Mouse (Mus musculus) liver, postnatal 0 days (tissue): ENCODE data around the gene Rnf43. TPM values are rescaled to one million over a fixed set of nuclear protein-coding genes. Genes with fewer than 3 reads are reported as not detected.

Experiments used
- ATAC-seq: fragments of 200-750 bp; cut with Nextera tagmentation; 2 replicates; pipeline ENCODE4 v1.8.0; 2017; ENCODE audit warnings: mild to moderate bottlenecking, moderate library complexity
- DNase-seq: peaks from one replicate; pipeline ENCODE4 v3.0.0-alpha.2; 2016
- H3K27ac ChIP-seq: fragments of 300-500 bp; sonication (generic); 2 replicates; pipeline ENCODE4 v1.5.1; 2014; ENCODE audit warnings: antibody characterized with exemption, moderate library complexity, mild to moderate bottlenecking, low read depth
- H3K27me3 ChIP-seq: fragments of 300-500 bp; sonication (generic); 2 replicates; pipeline ENCODE4 v1.6.1; 2014; ENCODE audit warnings: low read length, control low read depth, mixed read lengths; ENCODE audit not compliant: insufficient read depth
- H3K36me3 ChIP-seq: fragments of 300-500 bp; sonication (generic); replicated peaks from 2 replicates; pipeline ENCODE4 v1.6.1; 2014; ENCODE audit warnings: mild to moderate bottlenecking, control low read depth, low read length, moderate library complexity, mixed read lengths; ENCODE audit not compliant: insufficient read depth
- H3K4me1 ChIP-seq: fragments of 300-500 bp; sonication (generic); 2 replicates; pipeline ENCODE4 v1.6.1; 2014; ENCODE audit warnings: antibody characterized with exemption, mild to moderate bottlenecking, control low read depth; ENCODE audit not compliant: insufficient read depth
- H3K4me2 ChIP-seq: fragments of 300-500 bp; sonication (generic); 2 replicates; pipeline ENCODE4 v1.6.1; 2014; ENCODE audit warnings: low read depth, mild to moderate bottlenecking, low read length, moderate library complexity, mixed read lengths
- H3K4me3 ChIP-seq: fragments of 300-500 bp; sonication (generic); 2 replicates; pipeline ENCODE4 v1.5.1; 2014; ENCODE audit warnings: low read depth, low read length
- H3K9ac ChIP-seq: fragments of 300-500 bp; sonication (generic); replicated peaks from 2 replicates; pipeline ENCODE4 v1.6.1; 2014; ENCODE audit warnings: mild to moderate bottlenecking, moderate library complexity
- H3K9me3 ChIP-seq: fragments of 300-500 bp; sonication (generic); 2 replicates; pipeline ENCODE4 v1.6.1; 2016; ENCODE audit warnings: mild to moderate bottlenecking, control low read depth, low read length, mixed read lengths
- CTCF ChIP-seq: sonication (generic); IDR thresholded peaks from 2 replicates; pipeline ENCODE4 v1.5.1; 2016; ENCODE audit warnings: antibody characterized with exemption, low read depth
- EP300 ChIP-seq: IDR thresholded peaks from 2 replicates; pipeline ENCODE4 v1.6.1; 2016; ENCODE audit warnings: antibody characterized with exemption, low read depth, mild to moderate bottlenecking
- WGBS: fragments of 180-500 bp; shearing (Covaris S2); extraction: QIAGEN DNeasy Blood & Tissue Kit; methylation state at CpG from one replicate; pipeline ENCODE4 v1.1.7; 2014; ENCODE audit not compliant: insufficient replicate concordance; 5-methylcytosine and 5-hydroxymethylcytosine counted together
- microRNA counts: library from miRNA; unstranded; fragments of <30 nt; microRNA quantifications from one replicate; lab custom pipeline; 2015
- microRNA-seq: library from miRNA; unstranded; fragments of <30 nt; microRNA quantifications from one replicate; pipeline ENCODE4, GENCODE M21; 2016
- polyA plus RNA-seq: library from polyadenylated mRNA; unstranded; fragments of >200 nt; fragmentation: Nextera tagmentation; extraction: Ambion mirVana; gene quantifications from 2 replicates; pipeline ENCODE4 v1.2.1, GENCODE M21; 2015

Rnf43 gene
- polyA plus RNA-seq, 1 experiment from 2014 or later, result 4.2 TPM

DNA sequence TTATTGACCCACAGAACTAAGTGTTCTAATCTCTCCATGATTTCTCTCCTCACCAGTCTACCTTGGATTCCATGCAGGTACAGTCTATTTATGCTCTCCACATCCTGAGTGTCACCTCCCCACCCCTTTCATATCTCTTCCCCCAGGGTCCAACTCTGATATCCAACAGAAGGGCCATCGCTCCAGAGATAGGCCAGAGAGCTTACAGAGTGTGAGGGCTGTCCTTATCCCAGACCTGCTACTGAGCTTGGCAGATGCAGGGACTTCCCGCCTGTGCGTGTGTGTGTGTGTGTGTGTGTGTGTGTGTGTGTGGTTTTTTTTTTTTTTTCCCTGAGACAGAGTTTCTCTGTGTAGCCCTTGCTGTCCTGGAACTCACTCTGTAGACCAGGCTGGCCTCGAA lies 106.2 kb downstream of the Rnf43 start:
- no peak overlapping the region for H3K27ac ChIP-seq
- H3K9ac ChIP-seq, result no peak overlapping the region
- H3K4me1 ChIP-seq, result peaks cover 7% of the 10 kb centered on the region; the same call in 1 of the 2 replicates
- no peak for ATAC-seq
- no peak for TF ChIP-seq CTCF
- TF ChIP-seq EP300, result no peak
- H3K27me3 ChIP-seq, result peaks cover 25% of the 10 kb centered on the region
- WGBS, result 77% methylated on average over 4 of the region's 4 CpGs
- H3K36me3 ChIP-seq, result no peaks in the 10 kb centered on the region
- DNase-seq, result no peak
- H3K4me3 ChIP-seq, result no peak overlapping the region
- no peak overlapping the region for H3K4me2 ChIP-seq
- no peaks in the 10 kb centered on the region for H3K9me3 ChIP-seq

DNA sequence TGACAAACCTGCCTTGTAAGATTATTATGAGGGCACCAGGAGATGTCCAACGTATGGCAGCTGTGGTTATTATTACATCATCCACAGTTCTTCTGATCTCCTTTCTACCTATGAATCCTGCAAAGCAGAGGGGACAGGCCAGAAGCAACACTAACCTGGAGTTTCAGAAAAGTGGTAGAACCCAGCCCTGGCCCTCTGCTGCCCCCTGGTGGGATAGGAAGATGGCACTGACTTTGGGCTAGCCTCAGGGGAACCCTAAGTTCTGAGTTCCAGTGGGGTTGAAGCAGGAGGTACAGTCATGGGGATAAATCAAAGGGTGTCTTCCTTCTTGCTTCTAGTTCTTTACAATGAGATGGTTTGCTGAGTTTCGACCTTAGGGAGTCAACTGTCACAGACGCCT lies 108.5 kb downstream of the Rnf43 start:
- ATAC-seq, result peak; percentile 65; the same call in 1 of the 2 replicates
- Histone ChIP-seq H3K27ac (no peak overlapping the region), H3K4me2 (no peak overlapping the region), H3K9me3 (no peaks in the 10 kb centered on the region), H3K4me1 (no peaks in the 10 kb centered on the region), H3K27me3 (peaks cover 3% of the 10 kb centered on the region; the same call in 1 of the 2 replicates), H3K4me3 (no peak overlapping the region), H3K9ac (no peak overlapping the region), H3K36me3 (no peaks in the 10 kb centered on the region)
- TF ChIP-seq EP300 (no peak), CTCF (peak; percentile 99)
- peak; percentile 88 for DNase-seq
- 40% methylated on average over 3 of the region's 3 CpGs for WGBS

DNA sequence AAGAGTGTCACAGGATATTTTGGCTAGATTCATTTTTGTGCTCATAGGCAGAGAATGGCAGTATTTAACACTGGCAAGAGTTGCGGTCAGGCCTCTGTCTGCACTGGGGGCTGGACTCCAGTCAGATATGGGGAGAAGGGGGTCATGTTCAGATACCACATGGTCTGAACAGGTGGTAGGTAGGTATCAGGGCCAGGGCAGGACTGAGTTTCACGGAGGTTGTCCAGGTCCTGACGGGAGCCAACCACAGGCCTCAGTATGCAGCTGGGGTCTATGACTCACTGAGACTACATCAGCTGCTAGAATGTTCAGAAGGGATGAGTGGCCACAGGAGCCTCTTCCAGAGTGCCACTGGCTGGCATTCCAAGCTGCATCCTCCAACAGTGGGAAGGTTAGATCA lies 109.8 kb downstream of the Rnf43 start:
- Histone ChIP-seq H3K36me3 (no peaks in the 10 kb centered on the region), H3K9me3 (no peaks in the 10 kb centered on the region), H3K9ac (no peak overlapping the region), H3K27ac (no peak overlapping the region), H3K4me3 (no peak overlapping the region), H3K27me3 (no peaks in the 10 kb centered on the region), H3K4me1 (no peaks in the 10 kb centered on the region), H3K4me2 (no peak overlapping the region)
- ATAC-seq, result no peak
- 80% methylated on average over 3 of the region's 3 CpGs for WGBS
- DNase-seq, result no peak
- TF ChIP-seq EP300, result no peak
- no peak for TF ChIP-seq CTCF

DNA sequence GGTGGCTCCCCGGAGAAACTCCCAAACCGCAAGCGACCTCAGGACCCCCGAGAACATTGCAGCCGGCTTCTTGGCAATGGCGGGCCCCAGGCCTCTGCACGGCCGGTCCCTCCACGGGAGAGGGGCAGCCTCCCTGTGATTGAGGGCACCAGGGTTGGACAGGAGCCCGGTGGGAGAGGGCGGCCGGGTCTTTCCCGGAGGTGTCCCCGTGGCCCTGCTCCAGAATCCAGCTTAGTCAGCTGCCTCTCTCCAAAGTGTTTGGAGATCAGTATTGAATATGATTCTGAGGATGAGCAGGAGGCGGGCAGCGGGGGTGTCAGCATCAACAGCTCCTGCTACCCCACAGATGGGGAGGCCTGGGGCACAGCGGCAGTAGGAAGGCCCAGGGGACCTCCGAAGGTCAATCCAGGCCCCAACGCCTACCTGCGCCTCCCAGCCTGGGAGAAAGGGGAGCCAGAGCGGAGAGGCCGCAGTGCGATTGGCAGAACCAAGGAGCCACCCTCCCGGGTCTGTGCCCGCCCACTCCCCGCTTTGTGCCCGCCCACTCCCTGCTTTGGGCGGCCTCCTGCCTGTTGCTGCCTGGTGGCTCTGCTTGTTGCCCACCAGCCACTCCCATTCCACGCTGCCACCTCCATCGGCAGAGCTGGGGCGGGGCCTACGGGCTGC lies 115.7 kb downstream of the Rnf43 start:
- peak; percentile 76 for DNase-seq
- 35% methylated on average over 29 of the region's 32 CpGs for WGBS
- Histone ChIP-seq H3K27me3 (peaks cover 3% of the 10 kb centered on the region; the same call in 1 of the 2 replicates), H3K9ac (no peak overlapping the region), H3K9me3 (no peaks in the 10 kb centered on the region), H3K4me1 (peaks cover 10% of the 10 kb centered on the region), H3K36me3 (no peaks in the 10 kb centered on the region), H3K4me2 (peak overlapping the region; percentile 65), H3K27ac (no peak overlapping the region), H3K4me3 (peak overlapping the region; percentile 32)
- ATAC-seq, result peak; percentile 84
- TF ChIP-seq CTCF, result no peak
- no peak for TF ChIP-seq EP300

DNA sequence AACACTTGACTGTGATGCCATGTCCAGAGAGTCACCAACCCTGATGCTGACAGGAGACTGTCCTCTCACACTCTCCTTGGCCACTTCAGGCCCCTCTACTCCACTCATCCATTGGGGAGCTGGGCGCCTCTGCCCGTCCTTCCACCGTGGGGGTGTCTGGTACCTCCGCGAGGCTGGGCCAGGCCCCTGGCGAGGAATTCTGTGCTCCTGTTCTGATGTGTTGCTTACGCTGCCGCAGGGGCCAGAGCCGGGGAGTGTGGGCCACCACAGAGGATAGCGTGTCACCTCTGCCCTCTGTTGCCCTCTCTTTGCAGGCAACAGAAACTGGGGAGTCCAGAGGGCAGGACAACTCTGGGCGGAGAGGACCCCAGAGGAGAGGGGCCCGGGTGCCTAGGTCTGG lies 116.4 kb downstream of the Rnf43 start:
- Histone ChIP-seq H3K9me3 (no peaks in the 10 kb centered on the region), H3K4me2 (peak overlapping the region; percentile 65), H3K9ac (no peak overlapping the region), H3K36me3 (no peaks in the 10 kb centered on the region), H3K4me1 (peaks cover 10% of the 10 kb centered on the region), H3K27me3 (peaks cover 3% of the 10 kb centered on the region; the same call in 1 of the 2 replicates), H3K4me3 (peak overlapping the region; percentile 32; the same call in 1 of the 2 replicates), H3K27ac (no peak overlapping the region)
- no peak for ATAC-seq
- TF ChIP-seq EP300, result no peak
- no peak for TF ChIP-seq CTCF
- no peak for DNase-seq
- WGBS, result 52% methylated on average over 12 of the region's 12 CpGs

DNA sequence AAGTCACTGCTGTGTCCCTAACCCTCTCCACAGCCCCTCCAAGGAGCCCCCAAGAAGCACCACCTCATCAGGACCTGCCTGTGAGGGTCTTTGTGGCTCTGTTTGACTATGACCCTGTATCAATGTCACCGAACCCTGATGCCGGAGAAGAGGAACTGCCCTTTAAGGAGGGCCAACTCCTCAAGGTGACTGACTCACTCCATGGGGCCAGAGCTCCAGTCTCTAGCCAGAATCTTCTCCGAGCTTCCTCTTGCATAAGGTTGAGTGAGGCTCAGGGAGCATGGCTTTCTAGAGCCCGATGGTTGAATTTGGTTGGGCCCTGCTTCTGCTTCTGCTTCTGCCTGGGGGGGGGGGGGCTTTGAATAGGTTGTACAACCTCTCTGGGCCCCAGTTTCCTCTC lies 116.9 kb downstream of the Rnf43 start:
- 67% methylated on average over 4 of the region's 4 CpGs for WGBS
- Histone ChIP-seq H3K4me1 (peaks cover 10% of the 10 kb centered on the region), H3K4me3 (no peak overlapping the region), H3K36me3 (no peaks in the 10 kb centered on the region), H3K9me3 (no peaks in the 10 kb centered on the region), H3K9ac (no peak overlapping the region), H3K27me3 (peaks cover 3% of the 10 kb centered on the region; the same call in 1 of the 2 replicates), H3K27ac (no peak overlapping the region), H3K4me2 (no peak overlapping the region)
- TF ChIP-seq CTCF (no peak), EP300 (no peak)
- no peak for ATAC-seq
- DNase-seq, result no peak

DNA sequence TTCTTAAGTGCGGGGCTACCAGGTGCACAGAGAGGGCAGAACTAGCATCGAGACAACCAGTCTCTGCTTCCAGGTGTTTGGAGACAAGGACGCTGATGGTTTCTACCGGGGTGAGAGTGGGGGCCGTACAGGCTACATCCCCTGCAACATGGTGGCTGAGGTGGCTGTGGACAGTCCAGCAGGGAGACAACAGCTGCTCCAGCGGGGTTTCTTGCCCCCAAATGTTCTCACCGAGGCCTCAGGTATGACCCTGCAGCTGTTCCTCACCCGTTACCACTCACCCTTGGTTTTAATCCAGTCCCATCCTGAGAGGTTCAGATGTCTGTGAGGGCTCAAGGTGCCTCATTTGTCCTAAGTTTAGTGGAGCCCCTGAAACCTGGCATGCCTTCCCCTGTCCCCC lies 117.6 kb downstream of the Rnf43 start:
- Histone ChIP-seq H3K9me3 (no peaks in the 10 kb centered on the region), H3K4me1 (peaks cover 10% of the 10 kb centered on the region), H3K4me3 (no peak overlapping the region), H3K4me2 (no peak overlapping the region), H3K27ac (no peak overlapping the region), H3K27me3 (peaks cover 3% of the 10 kb centered on the region; the same call in 1 of the 2 replicates), H3K9ac (no peak overlapping the region), H3K36me3 (no peaks in the 10 kb centered on the region)
- no peak for TF ChIP-seq CTCF
- TF ChIP-seq EP300, result no peak
- WGBS, result 75% methylated on average over 8 of the region's 8 CpGs
- ATAC-seq (no peak), DNase-seq (no peak)

MicroRNA genes within 50 kb of the gene (microRNA counts, 519-probe panel; counts per million panel counts)
- microRNA mmu-miR-142-3p (lab: Ali Mortazavi, UCI) (7,196 counts per million, percentile 84 among the panel's probes with 10 or more counts), microRNA mmu-miR-142-5p (lab: Ali Mortazavi, UCI) (3,836 counts per million, percentile 42 among the panel's probes with 10 or more counts)

Small RNAs within 50 kb of the gene (microRNA-seq; reads per million reads assigned to microRNA genes)
- gene Mir142 (not detected), gene Mir142b (not detected)

Other genes with a start within 250 kb of the Rnf43 start
- gene Gm11492, start 96.1 kb upstream of the Rnf43 start, polyA plus RNA-seq, result not detected in 2 replicates
- gene Sept4, start 93.8 kb upstream of the Rnf43 start, polyA plus RNA-seq, result 21.7 and 22.0 TPM in 2 replicates
- gene Mtmr4, start 70.6 kb upstream of the Rnf43 start, polyA plus RNA-seq, result 4.8 and 5.6 TPM in 2 replicates
- 0.04 TPM in 1 of 2 replicates, not detected in the other for gene Hsf5, start 45.6 kb upstream of the Rnf43 start, polyA plus RNA-seq
- gene Supt4a, start 74.8 kb downstream of the Rnf43 start, polyA plus RNA-seq, result 114 and 120 TPM in 2 replicates
- 0.59 and 1.2 TPM in 2 replicates for gene Tspoap1, start 97.8 kb downstream of the Rnf43 start, polyA plus RNA-seq
- gene Mpo, start 130.9 kb downstream of the Rnf43 start, polyA plus RNA-seq, result 250 and 274 TPM in 2 replicates
- not detected in 2 replicates for gene Lpo, start 165.6 kb downstream of the Rnf43 start, polyA plus RNA-seq
- gene Mks1, start 190.5 kb downstream of the Rnf43 start, polyA plus RNA-seq, result 1.4 and 2.1 TPM in 2 replicates
- 0.52 and 0.65 TPM in 2 replicates for gene Epx, start 212.8 kb downstream of the Rnf43 start, polyA plus RNA-seq
- gene Olfr462, start 229.5 kb downstream of the Rnf43 start, polyA plus RNA-seq, result not detected in 2 replicates
- gene Olfr463, start 234.7 kb downstream of the Rnf43 start, polyA plus RNA-seq, result not detected in 2 replicates